Mouse (Mus musculus) left cerebral cortex, adult 8-10 months (tissue): ENCODE data around the gene Tiam1. TPM values are rescaled to one million over a fixed set of nuclear protein-coding genes. Genes with fewer than 3 reads are reported as not detected.

Experiments used
- DNase-seq, 2 experiments: peaks; one replicate each; pipeline ENCODE4 v3.0.0; 2022; ENCODE audit warnings: low spot score in 2 of 2
- total RNA-seq, 4 experiments: library from RNA; stranded (reverse); gene quantifications; 2 replicates each; pipeline ENCODE4 v1.2.4; 2022

The Tiam1 gene
- total RNA-seq, 4 experiments from 2014 or later, result 96.3 to 147 (median 119) TPM

DNA sequence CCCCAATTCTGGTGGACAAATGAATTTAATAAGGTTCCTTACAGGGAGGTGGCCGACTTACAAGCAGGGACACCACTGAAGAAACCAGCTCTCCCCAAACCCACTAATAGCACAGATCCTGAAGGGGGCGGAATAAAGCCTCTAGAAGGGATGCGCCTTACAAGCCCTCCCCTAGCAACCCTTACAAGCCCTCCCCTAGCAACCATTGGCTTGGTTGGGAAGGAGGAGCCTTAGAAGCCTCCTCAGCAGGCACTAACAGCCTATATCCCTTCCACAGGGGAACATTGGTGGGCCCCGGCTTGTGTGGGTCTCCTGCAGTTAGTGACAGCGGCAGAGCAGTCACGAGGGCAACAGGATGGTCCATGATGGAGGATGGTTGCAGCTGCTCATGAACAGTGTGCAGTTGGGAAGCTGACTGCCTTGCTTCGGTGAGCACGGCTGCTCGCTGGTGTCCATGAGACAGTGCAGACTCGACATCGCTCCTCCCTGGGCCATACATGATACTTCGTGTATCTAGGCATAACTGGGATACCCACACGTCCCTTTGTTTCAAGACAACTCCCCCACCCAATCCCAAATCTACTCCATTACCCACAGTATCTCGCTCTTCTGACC, 90.6 kb downstream of the Tiam1 start:
- no peak for DNase-seq

DNA sequence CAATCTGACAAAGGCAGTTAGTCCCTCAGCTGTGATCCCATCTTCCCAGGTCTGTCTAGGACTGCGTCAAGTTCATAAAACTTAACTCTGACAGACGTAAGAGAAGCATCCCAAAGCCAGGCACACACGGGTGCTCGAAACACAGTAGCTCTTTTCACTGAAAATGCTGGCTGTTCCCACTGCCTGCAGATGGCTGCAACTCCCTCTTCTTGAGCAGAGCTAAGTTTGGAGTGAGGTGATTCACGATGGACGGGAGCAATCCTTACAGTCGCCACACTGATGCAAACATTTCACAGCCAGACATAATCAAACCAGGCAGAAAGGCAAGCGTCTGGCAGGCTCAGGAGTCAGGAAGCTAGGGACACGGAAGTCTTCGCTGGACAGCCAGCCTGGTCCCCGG, 91.2 kb downstream of the Tiam1 start:
- peak in 1 of 2 experiments; percentile 65 for DNase-seq

- DNase-seq, result no peak
Observed at GRCm38 (mm10) chr16:90051051-90051450, 92.5 kb downstream of the Tiam1 start.

DNA sequence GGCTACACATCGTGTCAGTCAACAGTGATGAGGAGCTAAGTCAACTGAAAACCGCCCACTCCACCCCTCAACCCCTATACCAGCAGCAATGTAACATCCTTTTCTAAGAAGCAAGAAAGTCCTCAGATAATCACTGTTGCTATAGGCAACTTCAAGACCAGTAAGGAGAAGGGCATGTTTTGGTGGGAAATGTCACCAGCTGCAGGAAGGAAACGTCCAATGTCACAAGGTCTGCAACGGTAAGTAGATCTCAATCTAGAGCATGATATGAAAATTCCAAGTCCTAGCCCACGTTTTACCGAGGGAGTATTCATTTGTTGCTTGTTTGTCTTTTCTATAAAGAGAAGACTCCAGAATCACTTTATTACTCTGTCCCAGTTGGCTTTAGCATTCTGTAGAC, 95.7 kb downstream of the Tiam1 start:
- DNase-seq, result no peak

DNA sequence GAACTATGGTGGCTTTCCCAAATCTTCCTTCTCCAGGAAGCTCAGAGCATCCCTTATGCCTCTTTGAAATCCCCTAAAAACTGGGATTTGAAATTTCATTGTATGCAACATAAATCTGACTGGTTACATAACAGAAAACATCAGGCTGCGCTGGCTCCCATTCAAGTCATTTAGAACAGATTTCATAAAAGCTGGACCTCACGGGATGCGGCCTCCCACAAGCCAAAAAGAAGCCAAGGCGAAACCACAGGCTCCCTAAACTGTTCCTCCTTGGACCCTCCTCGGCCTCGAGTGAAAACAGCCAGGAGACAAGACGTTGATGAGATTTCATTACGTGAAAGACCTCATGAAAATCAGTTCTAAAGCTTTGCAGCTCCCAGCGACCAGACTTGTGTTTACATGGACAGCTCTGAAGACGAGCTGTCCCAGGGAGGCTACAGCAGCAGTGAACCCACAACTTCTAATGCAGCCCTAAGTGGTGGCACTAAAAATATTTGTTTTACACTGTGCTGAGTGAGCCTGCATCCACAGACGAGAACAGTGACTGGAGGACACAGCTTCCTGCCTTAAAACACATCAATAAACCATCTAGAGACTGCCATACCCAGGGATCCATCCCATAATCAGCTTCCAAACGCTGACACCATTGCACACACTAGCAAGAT, 96.9 kb downstream of the Tiam1 start:
- no peak for DNase-seq

DNA sequence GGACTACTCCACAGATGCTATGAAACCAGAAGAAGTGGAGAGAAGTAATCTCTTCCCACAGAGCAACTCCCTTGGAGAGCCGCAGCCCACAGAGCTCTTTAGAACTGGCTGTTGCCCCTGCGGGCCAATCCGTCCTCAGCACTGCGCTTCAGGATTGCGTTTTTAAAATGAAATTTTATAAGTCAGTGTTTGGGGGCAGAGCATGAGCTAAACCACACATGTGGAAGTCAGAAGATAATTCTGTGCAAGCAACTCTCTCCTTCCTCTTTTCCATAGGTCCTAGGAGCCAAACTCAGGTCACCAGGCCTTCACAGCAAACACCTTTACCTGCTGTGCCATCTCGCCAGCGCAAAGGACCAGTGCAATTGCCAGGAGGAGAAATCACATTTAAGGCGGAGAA, 98.0 kb downstream of the Tiam1 start:
- no peak for DNase-seq

DNA sequence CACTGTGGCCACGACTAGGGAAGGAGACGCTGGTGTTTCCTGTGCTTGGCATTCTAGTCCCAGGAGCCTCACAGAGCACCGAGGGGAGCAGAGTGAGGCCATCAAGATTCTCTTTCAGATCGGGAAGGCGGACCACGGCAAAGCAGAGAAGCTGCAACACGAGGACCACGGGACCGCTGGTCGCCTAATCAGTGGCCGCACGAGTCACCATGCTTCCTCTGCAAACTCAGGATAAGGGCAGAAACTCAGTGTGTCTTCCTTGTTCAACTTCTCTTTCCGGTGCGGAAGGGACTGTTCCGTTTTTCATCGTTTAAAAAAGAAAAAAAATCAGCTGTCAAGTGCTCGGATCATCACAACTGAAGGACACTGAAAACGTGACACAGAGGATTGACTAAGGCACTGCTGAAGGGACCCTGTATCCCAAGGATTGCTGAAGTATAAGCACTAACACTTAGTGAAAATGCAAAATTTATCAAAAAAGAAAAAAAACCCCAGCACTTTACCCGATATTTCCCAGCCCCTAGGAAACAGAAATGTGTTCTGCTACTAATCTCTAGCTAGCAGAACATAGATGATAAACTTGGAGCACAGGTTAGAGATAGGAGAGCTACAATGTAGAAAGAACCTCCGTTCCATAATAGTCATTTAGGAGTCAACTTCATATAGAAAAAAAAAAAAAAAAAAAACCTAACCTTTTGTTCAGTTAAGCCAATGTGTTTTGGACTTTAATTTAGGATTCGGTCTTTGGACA, 99.4 kb downstream of the Tiam1 start:
- DNase-seq, result no peak

- no peak for DNase-seq
Observed at GRCm38 (mm10) chr16:90042874-90043273, 100.7 kb downstream of the Tiam1 start.

DNA sequence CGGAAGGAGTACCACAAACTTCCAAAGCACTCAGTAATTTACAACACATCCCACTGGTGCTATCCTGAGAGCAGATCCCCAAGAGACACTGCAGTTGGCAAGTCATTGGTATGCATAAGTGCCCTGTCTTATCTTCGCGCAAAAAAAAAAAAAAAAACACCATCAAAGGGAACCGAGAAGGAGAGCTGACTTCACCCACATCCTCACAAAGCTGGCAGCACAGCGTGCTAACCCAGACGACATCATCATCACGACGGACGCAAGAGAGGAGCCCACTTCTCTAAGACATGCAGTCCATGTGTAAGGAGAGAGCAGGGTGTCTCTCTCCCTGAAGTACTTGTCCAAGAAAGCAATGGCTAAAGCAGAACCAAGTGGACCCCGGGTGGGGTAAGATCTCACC, 101.2 kb downstream of the Tiam1 start:
- no peak for DNase-seq

- peak in 1 of 2 experiments; percentile 70 for DNase-seq
Observed at GRCm38 (mm10) chr16:90040771-90041364, 102.7 kb downstream of the Tiam1 start.

GRCm38 (mm10) chr16:90035595-90036110, 107.9 kb downstream of the Tiam1 start:
- DNase-seq, result no peak

GRCm38 (mm10) chr16:90030355-90030754, 113.2 kb downstream of the Tiam1 start:
- no peak for DNase-seq

GRCm38 (mm10) chr16:90027886-90028285, 115.7 kb downstream of the Tiam1 start:
- DNase-seq, result no peak

DNA sequence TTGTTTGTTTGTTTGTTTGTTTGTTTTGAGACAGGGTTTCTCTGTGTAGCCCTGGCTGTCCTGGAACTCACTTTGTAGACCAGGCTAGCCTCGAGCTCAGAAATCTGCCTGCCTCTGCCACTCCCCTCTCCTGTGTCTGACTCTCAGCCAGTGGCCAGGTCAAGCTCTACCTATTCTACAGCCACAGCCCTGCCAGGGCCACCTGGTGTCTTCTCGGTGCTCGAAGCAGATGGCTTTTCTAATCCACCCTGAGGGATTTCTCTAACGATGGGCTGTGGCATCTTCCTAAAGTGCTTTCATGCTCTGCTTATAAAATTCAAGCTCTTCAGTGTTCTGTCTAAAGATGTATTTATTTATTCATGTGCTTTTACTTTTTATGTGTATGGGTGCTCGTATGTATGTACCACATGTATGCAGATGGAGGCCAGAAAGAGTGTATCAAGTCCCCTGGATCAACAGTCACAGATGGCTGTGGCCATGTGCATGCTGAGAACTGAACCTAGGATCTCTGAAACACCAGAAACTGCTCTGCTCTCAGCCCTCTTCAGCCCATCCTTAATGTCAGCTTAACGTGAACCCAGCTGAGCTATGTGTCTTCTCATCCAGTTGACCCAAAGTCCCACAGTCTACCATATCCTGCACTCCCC, 117.9 kb downstream of the Tiam1 start:
- DNase-seq, result no peak

GRCm38 (mm10) chr16:90023665-90024010, 119.9 kb downstream of the Tiam1 start:
- DNase-seq, result no peak

- no peak for DNase-seq
Observed at GRCm38 (mm10) chr16:90022932-90023664, 120.5 kb downstream of the Tiam1 start.

- no peak for DNase-seq
Observed at GRCm38 (mm10) chr16:90016046-90016445, 127.5 kb downstream of the Tiam1 start.

- no peak for DNase-seq
Observed at GRCm38 (mm10) chr16:90014596-90014995, 129.0 kb downstream of the Tiam1 start.

DNA sequence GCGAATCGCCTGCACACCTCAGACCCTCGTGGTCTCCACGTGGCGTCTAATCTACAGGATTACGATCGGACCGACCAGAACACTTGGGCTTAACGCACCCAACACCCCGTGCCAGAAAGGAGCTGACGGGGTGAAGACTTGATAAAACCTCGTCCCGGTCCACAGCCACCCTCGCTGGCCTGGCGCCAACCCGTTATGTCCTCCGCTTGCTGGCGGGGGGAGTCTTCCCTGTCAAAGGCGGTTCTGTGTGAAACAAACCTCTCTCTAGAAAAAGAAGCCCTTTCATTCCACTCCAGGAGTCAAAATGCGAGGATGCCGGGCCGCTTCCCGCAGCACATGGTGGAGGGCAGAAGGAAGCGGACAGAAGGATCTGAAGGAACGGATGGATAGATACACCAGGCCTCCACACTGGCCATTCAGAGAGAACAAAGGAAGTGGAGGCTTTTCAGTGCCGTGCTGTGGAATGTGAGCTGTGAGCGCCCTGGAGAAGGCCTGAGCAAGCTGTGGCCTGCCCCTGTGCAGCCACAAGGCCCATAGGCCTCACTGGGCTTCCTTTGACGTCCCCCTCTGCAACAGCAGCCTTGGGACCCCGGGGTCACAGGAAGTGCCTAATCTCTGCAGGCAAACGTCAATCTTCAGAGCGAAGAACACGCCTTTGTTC, 131.9 kb downstream of the Tiam1 start:
- no peak for DNase-seq

DNA sequence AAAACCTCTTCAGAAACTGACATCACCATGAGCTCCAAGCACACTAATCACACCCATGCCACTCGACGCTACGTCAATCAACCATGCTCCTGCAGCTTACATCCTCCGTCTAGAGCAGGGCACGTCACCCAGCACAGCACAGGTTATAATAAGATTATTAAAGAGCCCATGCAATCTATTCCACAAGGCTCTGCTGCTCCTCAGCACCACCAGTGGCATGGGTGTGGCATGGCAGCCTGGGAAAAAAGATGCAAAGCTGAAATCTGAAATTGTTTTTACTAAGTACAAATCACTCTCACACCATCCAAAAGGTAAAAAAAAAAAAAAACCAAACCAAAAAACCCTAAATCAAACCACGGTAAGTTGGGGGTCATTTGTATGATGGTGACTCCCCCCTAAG, 135.1 kb downstream of the Tiam1 start:
- DNase-seq, result no peak
